Mouse (Mus musculus) cortical plate, adult 2 months (tissue): ENCODE results near the gene Prelp.

Experiments
- CTCF ChIP-seq: fragments of 200-500 bp; IDR thresholded peaks from 2 replicates; pipeline ENCODE4 v1.5.1; 2011; ENCODE audit warnings: mild to moderate bottlenecking, control low read depth, low read length; ENCODE audit not compliant: insufficient read depth; ENCODE audit errors: extremely low read depth
- POLR2A ChIP-seq: fragments of 200-500 bp; IDR thresholded peaks from 2 replicates; pipeline ENCODE4 v1.6.1; 2011; ENCODE audit warnings: mild to moderate bottlenecking, low read length, control low read depth; ENCODE audit not compliant: insufficient read depth; ENCODE audit errors: extremely low read depth

DNA sequence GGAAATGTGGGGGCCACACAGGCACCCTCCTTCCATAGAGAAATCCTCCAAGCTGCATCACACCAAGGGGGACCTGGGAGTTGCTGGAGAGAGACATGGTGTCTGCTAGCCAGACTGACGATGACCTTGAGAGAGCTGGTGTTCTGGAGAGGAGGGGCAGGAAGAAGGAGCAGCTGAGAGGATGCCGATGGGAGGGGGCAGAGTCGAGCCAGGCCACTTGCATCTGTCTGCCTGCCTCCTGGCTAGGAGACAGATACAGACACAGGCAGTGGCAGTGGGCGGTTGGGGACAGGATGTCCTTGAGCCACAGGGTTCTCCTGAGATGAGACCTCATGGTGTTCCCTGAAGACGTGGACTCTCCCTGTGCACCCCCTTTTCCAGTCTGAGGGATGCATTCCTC is 29.7 kb downstream of the Prelp start:
- TF ChIP-seq CTCF (no peak), POLR2A (no peak)
